ENCODE assay signal across 8 mouse cellular contexts in genomic region chr12:65172021-65172951, GRCm38 (mm10). TPM values are rescaled to one million over a fixed set of nuclear protein-coding genes. Genes with fewer than 3 reads are reported as not detected.
A peak's percentile ranks its signal among the peaks of the same experiment; 100 is the strongest.
DNase-seq lines count a peak whose midpoint lies in the region; ATAC-seq lines count a peak whose summit lies in the region.

Mis18bp1 (minus strand) TSS chr12:65172604.

- peak; percentile 91 for ATAC-seq in inflammation-experienced regulatory T-cells, adult 6 months
- ATAC-seq in megakaryocyte-erythroid progenitor cell, adult 5-6 weeks (replicated peaks; ENCODE audit: low FRiP score, low TSS enrichment, poor library complexity, severe bottlenecking) = peak; percentile 99

- intact Hi-C loops in gastrocnemius, postnatal 14 days (cut with DNase I; ENCODE audit: low total_unique reads) = no loop called here
- intact Hi-C loops in left cerebral cortex, postnatal 10 days (cut with DNase I) = no loop called here

- DNase-seq in adrenal gland, adult (ENCODE audit: inconsistent age in 2 of 2, low spot score in 1 of 2) = peak; percentile 96 to 98
- peak; percentile 97 for DNase-seq in embryo, embryonic 10.5 days (ENCODE audit: low spot score)
- peak; percentile 94 for DNase-seq in gastrocnemius, postnatal 14 days
- DNase-seq in left cerebral cortex, postnatal 10 days (ENCODE audit: extremely low spot score in 1 of 2, low spot score in 2 of 2) = peak; percentile 93 to 96
- DNase-seq in right cerebral cortex, postnatal 25 days = peak; percentile 90
- peak; percentile 93 to 94 for DNase-seq in urinary bladder, postnatal 4 days (ENCODE audit: low spot score in 2 of 2)

RNA-seq across cellular contexts. Expression of gene Mis18bp1, which starts in this region (rescaled TPM):
- 1 to 10 TPM; 1.3 to 1.4 TPM for total RNA-seq in gastrocnemius, postnatal 14 days (2021)
- 10 to 100 TPM in 1 of 3 experiments, 1 to 10 TPM in 2; 2.9 to 32.9 (median 3.8) TPM for polyA plus RNA-seq in inflammation-experienced regulatory T-cells, adult 6 months (2017; shearing (Covaris generic))
- 1 to 10 TPM; 1.5 to 1.8 TPM for total RNA-seq in left cerebral cortex, postnatal 10 days (2021)
- total RNA-seq in megakaryocyte-erythroid progenitor cell, adult 5-6 weeks (2014; fragmentation: Nextera tagmentation) = 44.5 and 58.8 TPM in 2 replicates
- total RNA-seq in megakaryocyte-erythroid progenitor cell, adult 5-6 weeks (2017) = 51.3 and 52.9 TPM in 2 replicates

Comparison
In these comparisons a context has a peak if more than half of its experiments do, and no peak if none do; other contexts are left out.
1. Peak in every context shown above with its lines: DNase-seq and ATAC-seq.
2. RNA of gene Mis18bp1 (total RNA-seq): 44.5 to 58.8 TPM in megakaryocyte-erythroid progenitor cell, adult 5-6 weeks; 1.5 to 1.8 TPM in left cerebral cortex, postnatal 10 days and 1.3 to 1.4 TPM in gastrocnemius, postnatal 14 days; every median in the first group is over 10 times any median in the second.